Mouse (Mus musculus): ENCODE data around the gene Gcc2.
"Not testable (repeated sequence)": the region's sequence is repeated elsewhere in the genome, so short reads cannot be mapped to it uniquely, and the experiment has no call there.

The Gcc2 gene

DNA sequence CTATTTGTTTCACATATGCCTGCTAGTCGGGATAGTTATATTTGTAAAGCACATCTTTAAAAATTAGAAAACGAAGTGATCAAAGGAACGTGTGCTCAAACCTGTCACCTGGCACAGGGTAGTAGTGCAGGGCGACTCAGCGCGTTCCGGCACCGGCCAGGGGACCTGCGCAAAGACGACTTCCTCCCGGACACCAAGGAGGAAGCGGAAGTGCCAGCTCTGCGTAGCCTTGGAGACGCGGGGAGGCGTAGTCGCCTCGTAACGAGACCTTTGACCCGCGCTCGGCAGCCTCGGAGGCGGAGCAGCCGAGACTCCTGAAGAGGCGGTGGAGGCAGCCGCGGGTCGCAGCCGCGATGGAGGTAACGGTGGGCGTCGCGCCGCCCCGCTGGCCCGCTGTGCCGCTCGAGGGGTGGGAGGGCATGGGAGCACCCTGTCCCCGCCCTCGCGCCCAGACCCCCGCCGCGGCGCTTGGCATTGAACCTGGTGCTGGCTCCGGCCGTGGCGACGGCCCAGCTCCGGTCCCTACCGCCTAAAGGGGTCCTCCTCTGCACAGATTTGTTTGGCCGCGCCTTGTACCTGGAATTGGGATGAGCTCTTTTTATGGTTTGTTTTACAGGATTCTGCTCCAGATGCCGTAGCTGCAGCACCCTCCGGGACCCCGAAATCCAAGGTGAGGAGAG lies at the start of gene Gcc2:
Gene Gcc2, plus strand, starts transcription at position 285 of the 680 bp plus-strand sequence.
- peak; percentile 90 for DNase-seq (ENCODE audit: low spot score)

DNA sequence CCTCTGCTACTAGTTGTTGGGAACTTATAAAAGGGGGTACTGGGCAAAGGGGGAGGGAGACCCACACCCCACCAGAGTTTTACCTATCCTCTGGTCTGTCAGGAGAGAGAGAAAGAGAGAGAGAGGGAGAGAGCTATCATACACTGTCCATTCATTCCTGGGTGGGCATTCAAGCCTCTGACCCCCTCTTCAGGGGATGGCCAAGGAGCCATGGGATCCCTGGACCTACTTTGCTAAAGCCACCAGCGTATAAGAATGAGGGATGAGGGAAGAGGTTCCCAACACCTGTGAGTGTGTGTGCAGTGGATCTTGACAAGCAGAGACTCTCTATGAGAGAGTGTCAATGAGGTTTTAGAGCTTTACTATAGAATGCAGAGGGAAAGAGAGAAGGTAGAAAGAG lies 49.3 kb upstream of the Gcc2 start:
- DNase-seq (ENCODE audit: low spot score): no peak

DNA sequence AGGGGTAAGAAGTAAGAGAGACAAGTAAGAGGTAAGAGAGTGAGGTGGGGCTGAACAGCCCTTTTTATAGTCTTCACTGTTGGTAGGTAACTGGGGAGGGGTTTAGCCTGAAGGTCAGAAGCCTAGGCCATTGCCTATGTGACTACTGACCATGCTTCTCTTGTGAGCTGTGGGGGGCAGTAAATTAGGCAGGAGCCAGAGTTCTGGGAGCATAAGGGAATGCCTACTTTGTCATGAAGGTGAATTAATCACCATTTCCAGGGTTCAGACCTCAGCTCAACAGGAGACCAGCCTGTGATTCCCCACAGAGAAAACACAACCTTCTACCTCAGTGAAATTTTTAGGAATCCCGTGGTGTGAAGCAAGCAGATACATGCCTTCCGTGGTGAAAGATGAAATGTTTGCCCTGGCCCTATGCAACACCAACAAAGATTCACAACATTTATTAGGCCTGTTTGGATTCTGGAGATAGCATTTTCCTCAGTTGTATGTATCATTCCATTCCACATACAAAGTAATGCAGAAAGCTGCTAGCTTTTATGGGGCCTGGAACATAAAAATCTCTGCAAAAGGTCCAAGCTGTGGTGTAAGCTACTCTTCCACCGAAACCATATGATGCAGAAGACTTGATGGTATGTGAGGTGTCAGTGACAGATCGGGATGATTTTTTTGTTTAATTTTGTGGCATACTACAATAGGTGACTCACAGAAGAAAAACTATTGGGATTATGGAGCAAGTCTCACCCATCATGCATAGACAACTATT lies 48.5 kb upstream of the Gcc2 start:
- no peak for DNase-seq (ENCODE audit: low spot score)

DNA sequence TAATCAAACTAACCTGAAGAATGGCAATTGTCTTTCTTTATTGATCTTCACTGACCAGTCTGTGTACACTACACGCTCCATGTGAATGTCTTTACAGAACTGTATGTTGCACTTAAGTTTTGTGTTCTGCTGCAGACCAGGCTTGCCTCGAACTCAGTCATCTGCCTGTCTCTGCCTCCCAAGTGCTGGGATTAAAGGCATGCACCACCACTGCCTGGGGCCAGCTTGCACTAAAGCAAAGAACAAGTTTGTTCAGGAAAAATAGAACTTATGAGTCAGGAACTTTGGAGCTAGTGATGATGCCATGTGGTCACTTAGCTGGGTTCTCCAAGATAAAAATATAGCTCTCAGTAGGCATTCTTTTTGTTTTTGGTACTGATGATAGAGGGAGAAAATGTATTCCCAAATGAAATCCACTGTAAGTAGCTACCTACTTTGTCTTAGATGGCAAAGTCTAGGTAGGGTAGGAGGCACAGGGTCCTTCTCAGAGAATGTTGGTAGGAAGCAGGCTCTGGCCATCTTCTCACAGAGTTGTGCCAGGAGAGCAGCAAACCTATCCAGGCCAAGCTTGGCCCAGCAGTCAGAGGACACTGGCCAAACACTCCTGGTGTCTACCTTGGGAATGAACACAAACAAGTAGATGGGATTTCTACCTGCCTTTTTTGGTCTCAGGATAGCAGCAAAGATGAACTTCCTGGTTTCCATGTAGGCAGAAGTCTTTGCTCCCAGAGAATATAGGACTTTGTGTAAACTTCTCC lies 45.4 kb upstream of the Gcc2 start:
- no peak for DNase-seq (ENCODE audit: low spot score)

DNA sequence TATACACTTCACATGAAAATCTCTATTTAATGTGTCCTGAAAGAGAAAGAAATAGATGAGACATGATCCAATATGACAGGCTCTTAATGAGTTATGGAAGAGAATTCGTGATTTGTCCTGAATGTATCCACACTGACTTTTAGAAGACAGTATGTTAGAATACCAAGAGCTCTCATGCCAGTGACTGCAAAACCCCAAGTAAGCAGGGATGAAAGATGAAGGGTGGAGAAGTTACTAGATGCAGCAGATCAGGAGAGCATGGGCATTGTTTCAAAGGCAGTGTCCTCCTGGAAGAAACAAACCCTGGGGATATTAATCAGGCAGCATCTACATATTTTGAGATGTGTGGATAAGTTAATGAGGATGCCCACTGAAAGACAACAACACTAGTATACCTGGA lies 44.8 kb upstream of the Gcc2 start:
- no peak for DNase-seq (ENCODE audit: low spot score)

DNA sequence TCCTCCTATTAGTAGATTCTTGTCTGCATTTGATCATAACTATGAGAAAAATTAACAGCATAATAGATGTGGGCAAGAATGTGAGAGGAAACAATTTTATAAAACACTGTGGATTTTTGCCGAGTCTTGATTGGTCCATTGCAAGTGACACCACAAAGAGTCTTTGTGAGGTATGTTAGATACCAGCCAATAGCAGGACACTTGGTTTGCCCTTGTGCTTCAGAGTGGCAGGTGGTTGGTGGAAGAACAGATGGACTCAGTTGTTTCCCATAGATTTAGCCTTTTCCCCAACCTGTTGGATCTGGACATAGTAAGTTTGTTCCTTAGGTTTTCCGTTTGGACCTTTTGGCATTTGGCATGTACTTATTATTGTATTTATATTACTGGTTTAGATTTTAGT lies 44.1 kb upstream of the Gcc2 start:
- no peak for DNase-seq (ENCODE audit: low spot score)

DNA sequence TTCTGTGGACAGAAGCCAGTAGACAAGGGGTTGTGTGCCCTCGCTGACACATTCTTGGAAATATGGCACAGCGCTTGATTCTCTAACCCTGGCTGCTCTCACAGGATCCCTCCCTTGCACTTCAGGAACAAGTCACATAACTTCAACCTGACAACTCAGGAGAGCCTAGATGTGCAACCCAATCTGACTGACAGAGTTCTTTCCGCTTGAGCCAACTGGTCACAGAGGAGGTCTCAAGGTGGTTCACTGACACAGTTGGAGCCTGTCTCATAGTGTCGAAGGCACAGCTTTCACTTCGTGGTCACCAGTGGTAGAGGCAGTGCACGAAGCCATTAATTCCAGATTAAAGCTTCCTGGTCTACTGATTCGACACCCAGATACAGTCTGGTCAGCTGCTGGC lies 43.1 kb upstream of the Gcc2 start:
- no peak for DNase-seq (ENCODE audit: low spot score)

DNA sequence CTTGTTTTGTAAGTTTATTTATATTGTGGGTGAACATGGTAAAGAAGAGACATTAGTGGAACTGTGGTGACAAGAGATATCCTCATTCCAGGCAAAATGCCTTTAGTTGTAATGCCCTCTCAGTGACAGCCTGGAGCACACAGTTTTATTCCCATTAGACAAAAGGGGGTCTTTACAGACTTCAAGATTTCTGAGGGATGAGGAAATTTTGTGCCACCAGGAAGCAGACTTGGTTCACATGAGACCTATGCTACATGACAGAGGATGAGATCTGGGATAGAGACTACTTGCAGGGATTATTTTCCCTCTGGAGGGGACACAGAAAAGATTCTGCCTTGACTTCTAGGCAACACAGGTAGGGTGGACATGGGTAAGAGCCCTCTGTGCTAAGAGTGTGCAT lies 40.8 kb upstream of the Gcc2 start:
- DNase-seq (ENCODE audit: low spot score): no peak

DNA sequence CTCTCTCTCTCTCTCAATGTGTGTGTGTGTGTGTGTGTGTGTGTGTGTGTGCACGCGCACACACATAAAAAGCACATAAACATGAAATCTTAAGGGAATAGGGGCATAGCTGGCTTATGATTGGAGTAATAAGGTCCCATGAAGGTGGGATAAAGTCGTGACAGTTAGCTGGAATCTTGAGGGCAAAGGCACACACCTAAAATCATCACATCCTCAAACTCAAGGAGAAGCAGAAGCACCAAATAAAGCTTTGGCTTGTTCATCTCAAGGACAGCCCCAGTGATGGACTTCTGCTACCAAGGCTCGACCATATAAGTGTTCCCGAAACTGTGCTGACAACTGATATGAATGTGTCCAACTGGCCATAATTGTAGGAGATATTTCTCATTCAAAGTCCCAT lies 40.4 kb upstream of the Gcc2 start:
- no peak for DNase-seq (ENCODE audit: low spot score)

DNA sequence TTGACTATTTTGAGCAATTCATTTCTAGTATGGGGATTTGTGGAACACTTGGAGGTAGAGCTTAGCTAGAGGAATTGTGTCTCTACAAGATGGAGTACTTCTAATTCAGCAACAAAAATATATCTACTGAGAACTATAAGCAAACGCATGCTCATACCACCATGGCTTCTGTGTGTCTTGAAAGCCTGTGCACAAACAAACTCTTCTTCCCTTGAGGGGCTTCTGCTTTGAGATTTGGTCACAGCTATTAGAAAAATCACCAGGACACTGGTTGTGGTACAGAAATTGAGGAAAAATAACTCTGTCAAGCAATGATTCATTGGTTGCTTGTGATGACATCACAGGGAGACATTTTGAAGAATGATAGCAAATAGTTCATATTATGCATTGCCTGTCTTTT lies 39.9 kb upstream of the Gcc2 start:
- no peak for DNase-seq (ENCODE audit: low spot score)

DNA sequence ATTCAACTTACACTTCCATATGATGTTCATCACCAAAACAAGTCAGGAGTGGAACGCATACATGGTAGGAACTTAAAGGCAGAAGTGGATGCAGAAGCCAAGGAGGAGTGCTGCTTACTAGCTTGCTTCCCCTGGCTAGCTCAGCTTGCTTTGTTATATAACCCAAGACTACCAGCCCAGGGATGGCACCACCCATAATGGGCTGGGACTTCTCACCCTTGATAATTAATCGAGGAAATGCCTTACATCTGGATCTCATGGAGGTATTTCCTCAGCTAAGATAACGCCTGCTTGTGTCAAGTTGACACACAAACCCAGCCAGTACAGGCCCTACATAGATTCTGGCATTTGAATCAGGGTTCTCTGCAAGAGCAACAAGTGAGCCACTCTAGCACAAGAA lies 37.9 kb upstream of the Gcc2 start:
- DNase-seq (ENCODE audit: low spot score): no peak

DNA sequence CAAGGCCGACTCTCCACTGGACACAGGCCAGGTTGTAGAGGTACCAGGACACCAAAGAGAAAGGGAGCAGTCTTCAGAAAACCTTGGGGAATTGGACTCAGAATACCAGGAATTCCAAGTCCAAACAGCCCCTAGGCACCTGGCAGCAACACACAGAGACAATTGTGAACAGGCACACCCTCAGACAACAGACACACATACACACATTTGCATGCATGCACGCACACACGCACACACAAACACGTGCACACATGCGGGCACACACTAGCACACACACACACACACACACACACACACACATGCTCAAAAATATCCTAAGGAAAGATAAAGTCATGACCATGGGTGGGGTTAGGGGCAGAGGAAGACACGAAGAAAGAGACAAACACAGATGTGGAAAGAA lies 34.6 kb upstream of the Gcc2 start:
- no peak for DNase-seq (ENCODE audit: low spot score)

DNA sequence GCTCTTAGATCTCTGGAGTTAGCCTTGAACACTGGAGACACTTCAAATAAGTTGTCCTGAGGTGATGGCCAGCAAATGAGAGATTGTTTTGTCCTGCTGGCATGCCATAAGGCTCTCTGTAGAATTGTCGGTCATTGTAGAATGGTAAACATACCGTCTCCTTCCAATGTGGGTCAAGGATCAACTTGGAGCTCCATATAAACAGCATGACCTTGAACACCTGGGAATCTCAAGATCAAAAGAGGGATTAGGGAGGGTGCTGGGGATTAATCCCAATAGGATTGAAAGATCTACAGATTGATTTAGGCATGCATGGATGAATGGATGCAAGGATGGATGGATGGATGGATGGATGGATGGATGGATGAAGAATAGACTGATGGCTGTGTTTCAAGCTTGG lies 33.7 kb upstream of the Gcc2 start:
- not testable (repeated sequence) for DNase-seq (ENCODE audit: low spot score)

DNA sequence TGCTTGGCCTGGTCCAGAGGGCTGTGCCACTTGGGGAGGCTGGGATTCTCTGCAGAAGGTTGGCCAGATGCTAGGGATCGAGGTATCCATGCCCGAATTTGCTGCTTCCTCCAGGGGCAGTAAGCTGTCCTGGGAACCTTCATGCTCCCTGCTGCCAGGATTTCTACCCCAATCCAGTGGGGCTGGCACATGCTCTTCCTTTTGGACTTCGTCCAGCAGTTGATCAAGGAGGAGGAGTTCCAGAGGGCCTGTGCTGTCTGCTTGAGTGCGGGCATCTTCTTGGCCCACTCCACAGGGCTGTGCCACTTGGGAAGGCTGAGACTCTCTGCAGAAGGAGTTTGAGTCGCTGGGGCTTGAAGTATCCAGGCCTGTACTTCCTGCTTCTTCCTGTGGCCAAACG lies 32.1 kb upstream of the Gcc2 start:
- not testable (repeated sequence) for DNase-seq (ENCODE audit: low spot score)

DNA sequence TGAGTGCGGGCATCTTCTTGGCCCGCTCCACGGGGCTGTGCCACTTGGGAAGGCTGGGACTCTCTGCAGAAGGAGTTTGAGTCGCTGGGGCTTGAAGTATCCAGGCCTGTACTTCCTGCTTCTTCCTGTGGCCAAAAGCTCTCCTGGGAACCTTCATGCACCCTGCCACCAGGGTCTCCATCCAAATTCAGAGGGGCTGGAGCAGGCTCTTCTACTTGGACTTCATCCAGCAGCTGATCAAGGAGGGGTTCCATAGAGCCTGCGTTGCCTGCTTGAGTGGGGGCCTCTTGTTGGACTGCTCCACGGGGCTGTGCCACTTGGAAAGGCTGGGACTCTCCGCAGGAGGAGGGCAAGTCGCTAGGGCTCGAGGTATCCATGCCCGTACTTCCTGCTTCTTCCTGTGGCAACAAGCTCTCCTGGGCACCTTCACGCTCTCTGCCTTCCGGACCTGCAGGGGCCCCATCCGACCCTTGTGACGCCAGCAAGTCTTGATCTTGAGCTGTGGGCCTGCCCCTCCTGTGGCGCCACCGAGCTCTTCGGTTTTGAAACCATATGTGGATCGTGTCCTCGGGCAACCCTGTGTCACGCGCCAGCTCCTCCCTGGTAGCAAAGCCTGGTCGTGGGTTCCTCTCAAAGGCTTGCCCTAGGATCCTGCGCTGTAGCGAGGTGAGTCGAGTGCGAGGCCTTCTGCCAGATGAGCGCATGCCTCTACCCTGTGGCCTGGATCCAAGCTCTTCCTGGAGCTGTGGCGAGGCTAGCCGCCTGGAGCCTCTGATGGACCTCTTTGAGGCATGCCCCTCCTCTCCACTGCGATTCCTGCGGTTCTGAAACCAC lies 31.1 kb upstream of the Gcc2 start:
- peak; percentile 75 for DNase-seq (ENCODE audit: low spot score)

DNA sequence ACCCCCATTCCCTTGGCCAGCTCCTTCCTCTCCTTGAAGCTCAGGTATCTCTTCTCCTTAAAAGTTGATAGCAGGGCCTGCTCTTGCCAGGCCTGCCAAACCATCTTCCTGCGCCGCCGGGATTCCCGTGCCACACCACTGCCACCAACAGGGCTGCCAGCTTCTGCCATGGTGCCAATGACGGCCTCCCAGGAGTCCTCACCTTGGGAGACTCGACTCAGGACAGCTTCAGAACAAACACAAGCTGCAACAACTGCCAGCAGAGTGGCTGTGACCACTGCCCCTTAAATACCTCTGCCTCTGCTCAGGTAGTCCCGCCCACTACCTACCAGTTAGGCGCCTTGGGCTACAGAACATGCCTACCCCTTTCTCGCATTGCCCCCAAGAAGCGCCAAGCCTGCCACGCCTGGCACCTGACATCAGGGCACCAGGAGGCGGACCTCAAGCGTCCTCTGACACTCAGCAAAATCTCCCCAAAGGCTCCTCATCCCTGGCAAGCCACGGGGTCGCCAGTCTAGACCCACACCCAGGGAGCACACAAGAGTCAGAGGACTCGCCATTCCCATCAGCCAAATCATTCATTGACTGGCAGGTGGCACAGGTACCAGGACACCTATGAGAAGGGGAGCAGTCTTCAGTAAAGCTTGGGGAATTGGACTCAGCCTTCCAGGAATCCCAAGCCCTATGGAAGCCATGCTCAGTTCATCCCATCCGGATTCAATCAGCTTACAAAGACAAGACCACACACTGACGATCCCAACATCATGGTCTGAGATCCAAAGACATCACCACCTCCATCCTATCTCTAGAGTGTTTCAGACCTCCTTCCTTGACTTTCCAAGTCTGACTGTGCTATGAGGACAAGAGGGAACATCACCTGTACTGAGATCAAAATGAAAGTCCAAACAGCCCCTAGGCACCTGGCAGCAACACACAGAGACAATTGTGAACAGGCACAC lies 30.2 kb upstream of the Gcc2 start, which contains the start of gene AW822073:
Gene AW822073, minus strand, starts transcription at position 104 of the 959 bp plus-strand sequence.
- DNase-seq (ENCODE audit: low spot score): peak; percentile 63

DNA sequence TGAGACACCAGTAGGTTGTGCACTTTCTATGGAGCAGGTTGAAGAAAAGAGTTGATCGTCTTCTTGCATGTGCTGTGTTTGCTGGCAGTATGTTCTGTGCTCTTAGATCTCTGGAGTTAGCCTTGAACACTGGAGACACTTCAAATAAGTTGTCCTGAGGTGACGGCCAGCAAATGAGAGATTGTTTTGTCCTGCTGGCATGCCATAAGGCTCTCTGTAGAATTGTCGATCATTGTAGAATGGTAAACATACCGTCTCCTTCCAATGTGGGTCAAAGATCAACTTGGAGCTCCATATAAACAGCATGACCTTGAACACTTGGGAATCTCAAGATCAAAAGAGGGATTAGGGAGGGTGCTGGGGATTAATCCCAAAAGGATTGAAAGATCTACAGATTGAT lies 28.9 kb upstream of the Gcc2 start:
- DNase-seq (ENCODE audit: low spot score): not testable (repeated sequence)

DNA sequence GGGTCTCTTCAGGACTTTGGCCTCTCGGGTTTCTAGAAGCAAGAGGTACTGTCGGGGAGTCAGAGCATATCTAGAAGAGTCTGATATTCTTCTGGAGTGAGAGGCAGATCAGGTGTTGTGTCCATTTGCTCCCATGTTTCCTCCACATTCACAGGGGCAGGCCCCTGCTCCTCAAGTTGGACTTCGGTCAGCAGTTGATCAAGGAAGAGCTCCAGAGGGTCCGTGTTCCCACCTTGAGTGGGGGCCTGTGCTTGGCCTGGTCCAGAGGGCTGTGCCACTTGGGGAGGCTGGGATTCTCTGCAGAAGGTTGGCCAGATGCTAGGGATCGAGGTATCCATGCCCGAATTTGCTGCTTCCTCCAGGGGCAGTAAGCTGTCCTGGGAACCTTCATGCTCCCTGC lies 27.5 kb upstream of the Gcc2 start:
- DNase-seq (ENCODE audit: low spot score): peak; percentile 65

DNA sequence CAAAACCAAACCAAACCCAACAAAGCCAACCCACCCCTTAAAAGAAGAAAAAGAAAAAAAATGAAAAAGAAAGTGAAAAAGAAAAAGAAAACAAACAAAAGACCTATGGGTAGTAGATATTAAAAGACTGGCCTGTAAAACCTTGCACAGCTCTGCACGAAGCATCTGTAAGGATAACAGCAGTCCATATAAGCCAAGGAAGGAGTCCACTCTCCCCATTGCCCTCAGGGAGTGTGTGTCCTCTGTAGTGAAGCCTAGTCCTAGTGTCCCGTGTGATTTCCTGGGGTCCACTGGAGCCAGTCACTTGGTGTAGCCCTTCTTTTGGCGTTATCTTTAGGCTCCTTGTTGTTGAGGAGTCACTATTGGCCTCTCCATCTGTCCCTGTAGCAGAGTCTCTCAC lies 25.3 kb upstream of the Gcc2 start:
- DNase-seq (ENCODE audit: low spot score): not testable (repeated sequence)

DNA sequence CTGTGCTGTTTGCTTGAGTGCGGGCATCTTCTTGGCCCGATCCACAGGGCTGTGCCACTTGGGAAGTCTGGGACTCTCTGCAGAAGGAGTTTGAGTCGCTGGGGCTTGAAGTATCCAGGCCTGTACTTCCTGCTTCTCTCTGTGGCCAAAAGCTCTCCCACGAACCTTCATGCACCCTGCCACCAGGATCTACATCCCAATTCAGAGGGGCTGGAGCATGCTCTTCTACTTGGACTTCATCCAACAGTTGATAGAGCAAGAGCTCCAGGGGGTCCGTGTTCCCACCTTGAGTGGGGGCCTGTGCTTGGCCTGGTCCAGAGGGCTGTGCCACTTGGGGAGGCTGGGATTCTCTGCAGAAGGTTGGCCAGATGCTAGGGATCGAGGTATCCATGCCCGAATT lies 24.2 kb upstream of the Gcc2 start:
- DNase-seq (ENCODE audit: low spot score): peak; percentile 62

Data from ovary, adult 18-20 months (tissue).